Mouse (Mus musculus) left cerebral cortex, adult 2 months (tissue): ENCODE measurements around the gene Smg9. TPM values are rescaled to one million over a fixed set of nuclear protein-coding genes. Genes with fewer than 3 reads are reported as not detected.
A peak's percentile ranks its signal among the peaks of the same experiment; 100 is the strongest.

Experiments
- DNase-seq, 2 experiments: peaks; one replicate each; pipeline ENCODE4 v3.0.0; 2021 to 2022; ENCODE audit warnings: low spot score in 2 of 2, mixed read lengths in 1 of 2; ENCODE audit errors: extremely low spot score in 1 of 2
- H3K27ac ChIP-seq: fragments of 200-600 bp; 2 replicates; pipeline ENCODE4 v1.8.1; 2022
- H3K4me3 ChIP-seq: fragments of 200-600 bp; 2 replicates; pipeline ENCODE4 v1.8.1; 2022
- CTCF ChIP-seq: fragments of 200-600 bp; IDR thresholded peaks from 2 replicates; pipeline ENCODE4 v1.8.1; 2022; ENCODE audit warnings: antibody characterized with exemption, mild to moderate bottlenecking, moderate library complexity
- intact Hi-C: fragments of 180-260 bp; cut with DNase I; formaldehyde crosslinking; loops from one replicate; pipeline ENCODE4 v1.15.1; 2025
- long read RNA-seq, 2 experiments: library from polyadenylated mRNA; stranded (forward); transcript quantifications; one replicate each; pipeline ENCODE4 v2.0.0; 2021; ENCODE audit warnings: borderline mapping rate in 2 of 2
- total RNA-seq, 2 experiments: library from RNA; stranded (reverse); gene quantifications; 2 replicates each; pipeline ENCODE4 v1.2.3; 2021

The Smg9 gene
- total RNA-seq = 10 to 100 TPM; 43.7 to 47.5 TPM
- long read RNA-seq, experiment 1, transcript Smg9-201 (14 exons, 2,242 nt) = major isoform, 35 of 55 reads
- long read RNA-seq, experiment 1, partial matches to known transcripts = 5 of 55 reads
- long read RNA-seq, experiment 1, other reads (novel, unspliced or antisense) = 13 of 55 reads
- long read RNA-seq, experiment 2, transcript Smg9-201 (14 exons, 2,242 nt) = major isoform, 12 of 39 reads
- long read RNA-seq, experiment 2, partial matches to known transcripts = 8 of 39 reads
- long read RNA-seq, experiment 2, other reads (novel, unspliced or antisense) = 18 of 39 reads

- no peak for TF ChIP-seq CTCF
- intact Hi-C loops = loop anchor here (2.0 kb wide), 1 partner anchor 319 kb away; the partner anchor contains the start of gene Zfp180
- DNase-seq = peak; percentile 95 to 97
- Histone ChIP-seq H3K4me3 (peak within 1 kb of the TSS; percentile 80), H3K27ac (peak within 1 kb of the TSS; percentile 96)
Measured at GRCm38 (mm10) chr7:24399256-24400081, at the start of gene Smg9. TSS of gene Smg9 (plus strand) at chr7:24399619.

- no peak overlapping the region for H3K27ac ChIP-seq
Measured at GRCm38 (mm10) chr7:24355646-24356045, 43.8 kb upstream of the Smg9 start.

GRCm38 (mm10) chr7:24356081-24356480 is 43.3 kb upstream of the Smg9 start:
- DNase-seq = no peak

More at GRCm38 (mm10) chr7:24355646-24356045, 43.8 kb upstream of the Smg9 start:
- no peak for DNase-seq
- no peak overlapping the region for H3K4me3 ChIP-seq
- TF ChIP-seq CTCF = no peak
- intact Hi-C loops = no loop called here

GRCm38 (mm10) chr7:24357899-24358298 is 41.5 kb upstream of the Smg9 start:
- Histone ChIP-seq H3K4me3 (no peak overlapping the region), H3K27ac (no peak overlapping the region)
- intact Hi-C loops = no loop called here
- DNase-seq = no peak
- TF ChIP-seq CTCF = peak; percentile 38

More at GRCm38 (mm10) chr7:24356081-24356480, 43.3 kb upstream of the Smg9 start:
- intact Hi-C loops = no loop called here
- Histone ChIP-seq H3K27ac (no peak overlapping the region), H3K4me3 (no peak overlapping the region)
- no peak for TF ChIP-seq CTCF

GRCm38 (mm10) chr7:24359269-24359668 is 40.1 kb upstream of the Smg9 start:
- H3K27ac ChIP-seq = no peak overlapping the region
- intact Hi-C loops = no loop called here
- no peak overlapping the region for H3K4me3 ChIP-seq
- no peak for DNase-seq
- TF ChIP-seq CTCF = no peak

- no peak for DNase-seq
- intact Hi-C loops = no loop called here
- TF ChIP-seq CTCF = no peak; the same call in 1 of the 2 replicates
- Histone ChIP-seq H3K27ac (no peak overlapping the region), H3K4me3 (no peak overlapping the region)
Measured at GRCm38 (mm10) chr7:24361001-24361400, 38.4 kb upstream of the Smg9 start.

- Histone ChIP-seq H3K4me3 (no peak overlapping the region), H3K27ac (no peak overlapping the region)
- intact Hi-C loops = no loop called here
- DNase-seq = peak in 1 of 2 experiments; percentile 52
- TF ChIP-seq CTCF = peak; percentile 42
Measured at GRCm38 (mm10) chr7:24363228-24363627, 36.2 kb upstream of the Smg9 start.

GRCm38 (mm10) chr7:24364827-24365226 is 34.6 kb upstream of the Smg9 start:
- Histone ChIP-seq H3K27ac (no peak overlapping the region; the same call in 1 of the 2 replicates), H3K4me3 (no peak overlapping the region)
- intact Hi-C loops = loop anchor here (1.0 to 2.0 kb wide), 3 partner anchors 12 to 42 kb away; no protein-coding TSS in a partner anchor
- TF ChIP-seq CTCF = peak; percentile 95
- DNase-seq = peak; percentile 84 to 86

GRCm38 (mm10) chr7:24365258-24366014 is 34.0 kb upstream of the Smg9 start:
- DNase-seq = no peak
- H3K27ac ChIP-seq = no peak overlapping the region
- H3K4me3 ChIP-seq = no peak overlapping the region
- no peak for TF ChIP-seq CTCF
- intact Hi-C loops = loop anchor here (1.0 to 2.0 kb wide), 2 partner anchors 12 to 41 kb away; no protein-coding TSS in a partner anchor

GRCm38 (mm10) chr7:24366716-24367632 is 32.4 kb upstream of the Smg9 start:
- H3K4me3 ChIP-seq = no peak overlapping the region
- no peak overlapping the region for H3K27ac ChIP-seq
- DNase-seq = no peak
- intact Hi-C loops = no loop called here
- no peak for TF ChIP-seq CTCF
